Mouse (Mus musculus): ENCODE measurements at regions not wholly inside any gene's neighbourhood (a gene's known extent, or its start where the extent isn't known, plus 50 kb on each side); places are given as distances from the start of the nearest gene placed in this dataset.

DNA sequence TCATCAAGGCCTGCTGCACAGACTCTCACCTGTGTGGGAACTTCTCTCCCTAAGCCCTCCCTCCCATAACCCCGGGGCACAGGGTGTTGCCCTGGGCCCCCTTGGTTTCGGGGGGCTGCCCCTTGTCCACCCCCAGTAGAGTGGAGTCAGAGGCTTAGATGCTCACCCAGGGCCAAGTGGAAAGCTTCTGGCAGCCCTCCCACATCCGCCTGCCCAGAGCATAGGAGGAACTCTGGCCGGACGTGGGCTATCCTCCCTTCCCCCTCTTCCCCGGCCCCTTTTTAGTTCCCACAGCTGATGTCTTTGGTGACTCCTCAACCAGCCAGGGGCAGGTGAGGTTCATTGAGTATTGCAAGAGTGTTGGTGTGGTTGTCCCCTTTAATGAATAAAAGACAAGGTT is 125.3 kb upstream of the Rnaseh2b start:
- Histone ChIP-seq H3K36me3 (replicated peaks) (no peaks in the 10 kb centered on the region), H3K27me3 (ENCODE audit: insufficient read depth, low read length) (peaks cover 6% of the 10 kb centered on the region), H3K9me3 (replicated peaks) (no peaks in the 10 kb centered on the region), H3K4me1 (ENCODE audit: insufficient read depth, low read depth, low read length) (no peaks in the 10 kb centered on the region), H3K4me3 (ENCODE audit: low read depth, low read length) (no peak overlapping the region)
- DNase-seq (ENCODE audit: low spot score) (no peak), ATAC-seq (ENCODE audit: extremely low read depth, insufficient number of reproducible peaks, low FRiP score, poor library complexity, severe bottlenecking) (no peak)
- TF ChIP-seq TAL1 (conservative IDR thresholded peaks at IDR 0.05; ENCODE audit: low read depth, low read length) (no peak), CTCF (IDR thresholded peaks at IDR 0.05; ENCODE audit: low read depth, low read length) (no peak), POLR2AphosphoS5 (IDR thresholded peaks at IDR 0.05; ENCODE audit: insufficient replicate concordance, low read depth, low read length) (no peak), GATA1 (IDR thresholded peaks at IDR 0.05; ENCODE audit: borderline replicate concordance, low read length) (no peak), GATA2 (IDR thresholded peaks at IDR 0.05; ENCODE audit: borderline replicate concordance, low read depth, low read length) (no peak)

DNA sequence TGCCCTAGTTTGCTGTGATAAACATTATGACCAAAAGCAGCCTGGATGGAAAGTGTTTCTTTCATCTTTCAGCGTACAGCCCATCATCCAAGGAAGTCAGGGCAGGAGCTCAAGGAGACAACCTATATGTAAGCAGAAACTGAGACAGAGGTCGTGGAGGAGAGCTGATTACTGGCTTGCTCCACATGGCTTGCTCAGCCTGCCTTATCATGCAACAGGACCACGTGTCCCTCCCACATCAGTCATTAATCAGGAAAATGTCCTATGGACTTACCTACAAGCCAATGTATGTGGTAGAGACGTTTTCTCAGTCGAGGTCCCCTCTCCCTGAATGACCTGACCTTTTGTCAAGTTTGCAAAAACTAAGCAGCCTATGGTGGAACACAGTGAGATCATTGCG is 123.7 kb upstream of the Rnaseh2b start:
- ATAC-seq (ENCODE audit: extremely low read depth, insufficient number of reproducible peaks, low FRiP score, poor library complexity, severe bottlenecking) (no peak), DNase-seq (ENCODE audit: low spot score) (no peak)
- Histone ChIP-seq H3K4me1 (ENCODE audit: insufficient read depth, low read depth, low read length) (no peaks in the 10 kb centered on the region), H3K4me3 (ENCODE audit: low read depth, low read length) (no peak overlapping the region), H3K27me3 (ENCODE audit: insufficient read depth, low read length) (peaks cover 6% of the 10 kb centered on the region), H3K9me3 (replicated peaks) (no peaks in the 10 kb centered on the region), H3K36me3 (replicated peaks) (no peaks in the 10 kb centered on the region)
- TF ChIP-seq CTCF (IDR thresholded peaks at IDR 0.05; ENCODE audit: low read depth, low read length) (no peak), TAL1 (conservative IDR thresholded peaks at IDR 0.05; ENCODE audit: low read depth, low read length) (no peak), GATA2 (IDR thresholded peaks at IDR 0.05; ENCODE audit: borderline replicate concordance, low read depth, low read length) (no peak), POLR2AphosphoS5 (IDR thresholded peaks at IDR 0.05; ENCODE audit: insufficient replicate concordance, low read depth, low read length) (no peak), GATA1 (IDR thresholded peaks at IDR 0.05; ENCODE audit: borderline replicate concordance, low read length) (no peak)

GRCm38 (mm10) chr14:62170385-62170784 is 122.0 kb upstream of the Rnaseh2b start:
- no peak for ATAC-seq (ENCODE audit: extremely low read depth, insufficient number of reproducible peaks, low FRiP score, poor library complexity, severe bottlenecking)
- Histone ChIP-seq H3K9me3 (replicated peaks) (no peaks in the 10 kb centered on the region), H3K36me3 (replicated peaks) (no peaks in the 10 kb centered on the region), H3K27me3 (ENCODE audit: insufficient read depth, low read length) (peaks cover 6% of the 10 kb centered on the region), H3K4me3 (ENCODE audit: low read depth, low read length) (no peak overlapping the region), H3K4me1 (ENCODE audit: insufficient read depth, low read depth, low read length) (no peaks in the 10 kb centered on the region)
- no peak for TF ChIP-seq GATA1 (IDR thresholded peaks at IDR 0.05; ENCODE audit: borderline replicate concordance, low read length)
- TF ChIP-seq CTCF (IDR thresholded peaks at IDR 0.05; ENCODE audit: low read depth, low read length), result no peak
- TF ChIP-seq POLR2AphosphoS5 (IDR thresholded peaks at IDR 0.05; ENCODE audit: insufficient replicate concordance, low read depth, low read length), result no peak
- TF ChIP-seq TAL1 (conservative IDR thresholded peaks at IDR 0.05; ENCODE audit: low read depth, low read length), result no peak
- no peak for TF ChIP-seq GATA2 (IDR thresholded peaks at IDR 0.05; ENCODE audit: borderline replicate concordance, low read depth, low read length)
- no peak for DNase-seq (ENCODE audit: low spot score)

GRCm38 (mm10) chr14:62171256-62172047 is 120.9 kb upstream of the Rnaseh2b start:
- Histone ChIP-seq H3K9me3 (replicated peaks) (no peaks in the 10 kb centered on the region), H3K4me1 (ENCODE audit: insufficient read depth, low read depth, low read length) (no peaks in the 10 kb centered on the region), H3K4me3 (ENCODE audit: low read depth, low read length) (no peak overlapping the region), H3K27me3 (ENCODE audit: insufficient read depth, low read length) (peaks cover 6% of the 10 kb centered on the region), H3K36me3 (replicated peaks) (no peaks in the 10 kb centered on the region)
- TF ChIP-seq POLR2AphosphoS5 (IDR thresholded peaks at IDR 0.05; ENCODE audit: insufficient replicate concordance, low read depth, low read length) (no peak), GATA1 (IDR thresholded peaks at IDR 0.05; ENCODE audit: borderline replicate concordance, low read length) (no peak), CTCF (IDR thresholded peaks at IDR 0.05; ENCODE audit: low read depth, low read length) (no peak)
- ATAC-seq (ENCODE audit: extremely low read depth, insufficient number of reproducible peaks, low FRiP score, poor library complexity, severe bottlenecking) (no peak), DNase-seq (ENCODE audit: low spot score) (no peak)

GRCm38 (mm10) chr14:62173835-62174530 is 118.4 kb upstream of the Rnaseh2b start:
- H3K27me3 ChIP-seq (ENCODE audit: insufficient read depth, low read length), result peaks cover 4% of the 10 kb centered on the region
- ATAC-seq (ENCODE audit: extremely low read depth, insufficient number of reproducible peaks, low FRiP score, poor library complexity, severe bottlenecking) (no peak), DNase-seq (ENCODE audit: low spot score) (no peak)
- no peaks in the 10 kb centered on the region for H3K9me3 ChIP-seq (replicated peaks)
- no peaks in the 10 kb centered on the region for H3K4me1 ChIP-seq (ENCODE audit: insufficient read depth, low read depth, low read length)
- TF ChIP-seq TAL1 (conservative IDR thresholded peaks at IDR 0.05; ENCODE audit: low read depth, low read length) (no peak), GATA1 (IDR thresholded peaks at IDR 0.05; ENCODE audit: borderline replicate concordance, low read length) (no peak), CTCF (IDR thresholded peaks at IDR 0.05; ENCODE audit: low read depth, low read length) (no peak), POLR2AphosphoS5 (IDR thresholded peaks at IDR 0.05; ENCODE audit: insufficient replicate concordance, low read depth, low read length) (no peak), GATA2 (IDR thresholded peaks at IDR 0.05; ENCODE audit: borderline replicate concordance, low read depth, low read length) (no peak)
- H3K4me3 ChIP-seq (ENCODE audit: low read depth, low read length), result no peak overlapping the region
- no peaks in the 10 kb centered on the region for H3K36me3 ChIP-seq (replicated peaks)

DNA sequence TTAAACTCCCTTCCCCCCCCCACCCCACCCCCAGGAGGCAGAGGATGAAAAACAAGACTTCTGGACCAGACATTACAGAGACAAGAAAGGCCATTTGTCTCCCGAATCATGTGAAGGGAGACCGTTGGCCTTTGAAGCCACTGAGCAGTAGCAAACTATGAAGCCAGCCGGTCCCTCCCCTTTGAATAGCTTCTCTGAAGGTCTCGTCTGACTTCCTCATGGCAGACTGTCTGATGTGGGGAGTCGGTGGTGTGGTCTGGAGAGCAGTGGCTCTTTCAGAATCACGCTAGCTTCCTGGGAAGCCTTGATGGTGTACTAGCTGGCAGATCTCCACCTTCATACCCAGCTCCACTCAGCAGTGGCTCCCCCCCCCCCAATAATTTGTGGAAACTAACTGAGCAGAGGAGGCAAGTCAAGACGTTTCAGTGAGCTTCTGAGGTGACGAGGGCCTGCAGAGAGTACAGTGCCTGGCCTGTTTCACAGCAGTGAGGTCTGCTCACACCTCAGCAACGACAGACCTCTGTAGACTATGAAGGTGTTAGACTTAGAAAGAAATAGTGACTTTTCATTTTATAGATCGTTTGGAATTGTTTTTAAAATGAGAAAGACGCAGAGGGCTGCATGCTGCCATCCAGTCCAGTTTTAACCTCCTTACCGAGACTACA is 116.9 kb upstream of the Rnaseh2b start:
- no peak for ATAC-seq (ENCODE audit: extremely low read depth, insufficient number of reproducible peaks, low FRiP score, poor library complexity, severe bottlenecking)

More for the DNA sequence above, 116.9 kb upstream of the Rnaseh2b start:
- H3K9me3 ChIP-seq (replicated peaks), result no peaks in the 10 kb centered on the region
- peaks cover 8% of the 10 kb centered on the region for H3K27me3 ChIP-seq (ENCODE audit: insufficient read depth, low read length)
- no peaks in the 10 kb centered on the region for H3K4me1 ChIP-seq (ENCODE audit: insufficient read depth, low read depth, low read length)
- TF ChIP-seq TAL1 (conservative IDR thresholded peaks at IDR 0.05; ENCODE audit: low read depth, low read length) (no peak), GATA2 (IDR thresholded peaks at IDR 0.05; ENCODE audit: borderline replicate concordance, low read depth, low read length) (no peak), POLR2AphosphoS5 (IDR thresholded peaks at IDR 0.05; ENCODE audit: insufficient replicate concordance, low read depth, low read length) (no peak), GATA1 (IDR thresholded peaks at IDR 0.05; ENCODE audit: borderline replicate concordance, low read length) (no peak)
- DNase-seq (ENCODE audit: low spot score), result no peak
- no peak overlapping the region for H3K4me3 ChIP-seq (ENCODE audit: low read depth, low read length)
- H3K36me3 ChIP-seq (replicated peaks), result no peaks in the 10 kb centered on the region

Data from G1E (cell line).